Mouse (Mus musculus) gastrocnemius, postnatal 4 days (tissue): ENCODE data around the gene Rhbdf1. TPM values are rescaled to one million over a fixed set of nuclear protein-coding genes. Genes with fewer than 3 reads are reported as not detected.
"Not testable (repeated sequence)": the region's sequence is repeated elsewhere in the genome, so short reads cannot be mapped to it uniquely, and the experiment has no call there.

Experiments used
- DNase-seq, 2 experiments: peaks; one replicate each; pipeline ENCODE4 v3.0.0; 2021 to 2022; ENCODE audit warnings: low spot score in 2 of 2, mixed read lengths in 2 of 2
- total RNA-seq, 2 experiments: library from RNA; stranded (reverse); gene quantifications; 2 replicates each; pipeline ENCODE4 v1.2.3; 2021

Rhbdf1 gene
- total RNA-seq, 2 experiments from 2014 or later = 45.7 to 57.4 TPM

DNA sequence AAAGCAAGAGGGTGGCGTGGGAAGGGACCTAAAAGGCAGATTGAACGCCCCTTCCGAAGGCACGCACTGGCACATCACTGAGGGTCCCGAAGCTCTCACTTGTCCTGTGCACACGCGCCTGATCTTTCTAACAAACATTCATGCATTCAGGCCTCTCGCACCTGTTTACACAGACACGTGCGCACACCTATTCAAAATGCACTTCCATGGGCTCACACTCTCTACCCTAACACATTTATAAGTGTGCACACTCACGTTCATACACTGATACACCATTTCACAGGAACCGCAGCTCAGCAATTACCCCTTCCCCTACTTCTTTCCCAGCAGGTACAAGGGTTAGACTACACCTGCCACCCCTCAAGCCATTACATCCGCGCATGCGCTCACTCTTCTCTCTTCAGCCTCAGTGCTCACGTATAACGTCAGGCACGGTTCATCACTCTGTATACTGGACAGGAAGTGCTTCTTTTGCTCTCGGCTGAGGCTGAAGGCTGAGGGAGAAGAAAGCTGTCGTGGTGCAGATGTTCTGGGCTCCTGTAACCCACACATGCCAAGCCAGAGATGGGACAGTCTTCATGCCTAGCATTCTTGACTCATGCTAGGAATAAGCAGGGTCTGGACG lies 582 bp upstream of the Rhbdf1 start:
- no peak for DNase-seq

DNA sequence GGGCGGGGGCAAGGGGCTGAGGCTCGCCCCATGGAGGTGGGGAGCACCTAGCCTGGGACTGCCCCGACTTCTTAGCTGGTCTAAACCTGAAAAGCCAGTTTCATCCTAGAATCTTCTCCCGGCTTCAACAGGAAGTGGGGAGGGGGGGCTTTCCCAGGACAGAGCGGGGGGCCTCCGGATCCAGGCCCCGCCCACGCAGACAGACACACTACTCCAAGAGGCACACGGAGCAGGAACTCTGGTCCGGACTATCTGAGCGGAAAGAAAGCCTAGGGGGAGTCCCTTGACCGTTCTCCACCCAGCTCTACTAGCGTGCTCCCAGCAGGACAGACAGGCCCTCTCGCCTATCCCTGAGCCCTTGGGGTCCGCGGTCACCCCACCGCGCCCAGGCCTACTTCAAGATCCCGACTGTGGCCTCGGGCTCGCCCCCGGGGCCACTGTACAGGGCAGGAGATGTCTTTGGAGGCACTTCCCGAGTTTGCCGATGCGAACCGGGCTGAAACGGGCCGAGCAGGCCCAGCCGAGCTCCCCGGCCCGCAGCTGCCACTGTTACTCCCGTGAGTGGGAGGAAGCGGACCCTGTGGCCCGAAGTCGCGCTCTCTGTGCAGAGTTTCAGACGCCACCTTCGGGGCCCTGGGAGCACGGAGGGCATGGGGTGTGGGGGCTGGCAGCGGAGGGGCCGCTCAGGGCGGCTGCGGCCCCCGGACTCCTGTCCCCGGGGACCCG lies 712 bp downstream of the Rhbdf1 start:
- peak; percentile 46 to 73 for DNase-seq

DNA sequence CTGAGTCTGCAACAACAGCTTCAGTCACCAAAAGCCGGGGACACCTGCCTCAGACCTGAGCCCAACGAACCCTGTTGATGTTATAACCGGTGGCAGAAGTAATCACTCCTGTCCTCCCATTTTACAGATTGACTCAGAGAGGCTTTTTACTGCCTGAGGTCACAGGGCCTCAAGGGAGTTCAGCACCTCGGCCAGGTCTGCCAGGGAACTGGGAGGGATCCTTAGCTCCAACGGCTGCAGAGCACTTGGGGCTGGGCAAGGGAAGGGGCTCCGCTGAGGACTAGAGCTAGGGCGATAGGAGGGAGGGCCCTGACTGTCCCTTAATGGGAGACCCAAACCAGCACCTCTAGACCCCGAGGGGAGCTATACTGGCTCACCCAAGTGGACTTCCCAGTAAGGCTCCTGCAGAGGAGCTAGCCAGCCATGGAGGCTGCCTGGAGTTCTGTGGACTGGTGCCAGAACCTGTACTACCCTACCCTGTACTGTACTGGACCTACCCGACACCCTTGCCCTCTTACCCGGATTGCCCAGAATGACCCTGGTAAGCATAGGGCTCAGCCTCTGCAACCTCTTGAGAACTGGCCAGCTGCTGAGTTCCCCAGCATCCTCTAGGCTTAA lies 1.4 kb downstream of the Rhbdf1 start:
- DNase-seq = no peak

DNA sequence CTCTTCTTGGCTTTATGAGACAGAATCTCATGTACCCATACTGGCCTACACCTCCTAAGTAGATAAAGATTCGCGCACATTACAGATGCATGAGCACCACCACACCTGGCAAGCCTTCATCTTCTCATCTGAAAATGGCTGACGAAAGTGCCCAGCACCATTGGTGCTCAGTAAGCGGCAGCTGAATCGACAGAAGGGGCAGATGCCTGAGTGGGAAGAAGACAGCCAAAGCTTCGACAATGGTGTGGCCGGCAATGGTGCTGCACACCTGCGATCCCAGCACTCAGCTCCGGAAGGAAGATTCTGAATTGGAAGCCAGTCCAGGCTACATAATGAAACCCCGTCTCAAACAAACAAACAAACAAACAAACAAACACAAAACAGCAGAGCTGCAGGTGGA lies 2.8 kb downstream of the Rhbdf1 start:
- no peak for DNase-seq

DNA sequence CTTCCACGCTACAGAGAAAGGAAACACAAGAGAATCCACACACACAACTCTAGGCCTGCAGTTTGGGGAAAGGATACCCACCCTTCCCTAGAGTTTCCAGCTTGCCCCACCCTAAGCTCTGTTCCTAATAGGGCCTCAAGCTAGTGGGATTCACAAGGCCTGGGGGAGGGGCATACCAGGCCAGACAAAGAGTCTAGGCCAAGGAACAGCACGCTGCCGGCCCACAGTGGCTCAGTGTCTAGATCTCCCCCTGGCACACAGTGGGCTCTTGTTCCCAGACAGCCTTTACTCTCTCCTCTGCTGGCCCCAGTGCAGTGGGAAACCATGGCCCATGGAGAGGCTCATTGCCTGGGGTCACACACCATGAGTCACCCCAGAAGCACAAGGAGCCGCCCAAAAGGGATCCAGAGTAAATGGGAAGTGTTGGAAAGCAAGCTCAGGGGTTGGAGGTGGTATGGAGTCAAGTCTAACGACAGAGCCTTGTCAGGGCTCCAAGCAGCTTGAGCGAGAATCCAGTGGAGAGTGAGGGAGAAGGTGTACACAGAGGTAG lies 3.5 kb downstream of the Rhbdf1 start:
- DNase-seq = no peak

DNA sequence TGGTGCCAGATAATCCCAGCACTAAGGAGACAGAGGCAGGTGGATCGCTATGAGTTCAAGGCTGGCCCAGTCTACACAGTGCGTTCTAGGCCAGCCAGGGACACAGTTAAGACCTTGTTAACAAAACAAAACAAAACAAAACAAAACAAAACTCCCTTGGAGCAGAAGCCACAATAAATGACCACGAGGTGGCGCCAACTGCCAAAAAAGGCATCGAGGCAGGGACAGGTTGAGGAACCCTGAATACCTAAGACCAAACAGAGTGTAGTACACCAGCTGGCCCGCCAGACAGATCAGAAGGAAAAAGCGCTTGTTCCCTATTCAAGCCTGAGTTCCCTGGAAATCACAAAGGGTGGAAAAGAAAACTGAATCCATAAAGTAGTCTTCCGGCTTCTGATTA lies 5.2 kb downstream of the Rhbdf1 start:
- DNase-seq = peak in 1 of 2 experiments; percentile 71

DNA sequence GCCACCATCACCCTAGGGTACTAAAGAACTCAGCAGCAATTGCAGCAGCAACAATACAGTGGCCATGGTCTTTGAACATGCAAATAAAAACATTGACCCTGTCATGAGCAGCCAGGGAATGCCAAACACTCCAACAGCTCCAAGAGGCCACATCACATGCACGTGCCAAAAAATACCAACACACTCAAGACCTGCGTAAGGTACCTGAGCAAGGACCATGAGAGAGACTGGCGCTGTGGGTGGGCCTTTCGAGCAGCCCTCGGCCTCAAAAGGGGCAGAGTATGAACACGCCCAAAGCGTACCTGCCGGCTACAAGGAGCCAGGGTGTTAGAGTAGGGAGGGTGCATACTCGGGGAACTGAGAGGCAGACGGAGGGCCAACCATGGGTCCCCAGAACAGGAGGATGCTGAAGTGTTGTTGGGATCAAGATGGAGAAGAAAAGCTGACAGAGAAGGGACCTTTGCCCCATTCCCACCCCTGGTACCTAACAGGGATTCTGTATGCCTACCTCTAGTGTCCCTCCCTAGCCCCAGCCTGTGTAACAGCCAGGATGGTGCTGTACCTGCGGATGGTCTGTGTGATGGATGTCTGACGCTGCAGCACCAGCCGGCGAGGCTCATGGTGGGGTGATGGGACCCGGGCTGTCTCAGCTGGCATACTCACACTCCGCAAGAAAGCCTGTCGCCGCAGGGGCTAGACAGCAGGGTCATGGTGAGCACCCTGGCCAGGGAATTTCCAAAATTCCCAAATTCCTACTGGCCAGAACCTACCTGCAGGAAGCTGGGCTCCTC lies 6.5 kb downstream of the Rhbdf1 start:
- DNase-seq = no peak

DNA sequence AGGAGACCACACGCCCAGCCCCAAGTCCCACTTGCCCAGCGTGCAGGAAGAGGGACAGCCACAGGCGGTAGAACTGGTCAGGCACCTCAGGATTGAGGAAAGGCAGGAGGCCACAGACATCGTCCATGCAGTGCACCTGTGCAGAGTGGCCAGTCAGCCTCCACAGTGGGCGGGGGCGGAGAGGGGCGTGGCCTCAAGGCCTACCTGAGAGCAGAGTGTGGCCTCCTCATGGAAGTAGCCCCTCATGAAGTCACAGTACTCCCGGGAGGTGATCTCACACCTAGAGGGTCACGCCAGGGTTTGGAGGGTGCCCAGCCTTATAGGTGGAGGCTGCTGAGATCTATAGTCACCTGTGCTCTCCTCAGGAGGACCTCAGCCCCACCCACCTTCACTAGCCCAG lies 11.5 kb downstream of the Rhbdf1 start:
- no peak for DNase-seq

DNA sequence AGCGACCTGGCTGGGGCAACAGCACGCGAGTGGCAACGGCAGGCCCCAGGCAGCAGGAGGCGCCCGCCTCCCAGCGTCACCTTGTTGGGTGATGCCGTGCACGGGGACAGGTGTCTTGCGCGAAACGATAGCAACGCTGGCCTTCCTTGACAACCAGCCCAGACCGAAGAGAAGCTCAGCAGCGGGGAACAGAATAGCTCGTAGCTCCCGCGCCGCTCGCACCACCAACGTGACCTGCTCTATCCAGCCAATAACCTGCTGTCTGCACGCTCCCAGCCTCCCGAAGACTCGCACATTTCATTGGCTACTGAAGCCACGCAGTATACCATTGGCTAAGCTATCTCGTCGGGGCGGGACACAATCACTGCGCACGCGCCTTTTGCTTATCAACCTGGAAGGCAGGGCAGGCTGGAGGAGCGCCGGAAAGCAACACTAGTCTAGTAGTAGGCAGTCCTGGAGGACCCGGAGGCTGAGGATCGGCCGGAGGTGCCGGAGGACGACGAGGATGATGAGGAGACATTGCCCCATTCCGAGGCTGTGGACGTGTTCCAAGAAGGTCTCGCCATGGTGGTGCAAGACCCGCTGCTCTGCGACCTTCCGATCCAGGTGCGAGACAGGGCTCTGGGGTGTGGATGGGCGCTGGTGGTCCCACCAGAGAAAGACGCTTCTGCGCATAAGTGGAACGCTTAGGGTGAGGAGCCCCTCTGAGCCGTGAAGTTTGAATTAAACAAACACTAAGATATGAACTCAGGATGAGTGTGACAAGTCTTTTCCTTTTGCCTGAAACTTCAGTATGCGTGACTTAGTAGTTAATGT lies 16.8 kb downstream of the Rhbdf1 start, which contains the start of gene Snrnp25:
Snrnp25 (plus strand) TSS at position 358 of the 816 bp plus-strand sequence.
- peak; percentile 83 to 92 for DNase-seq

DNA sequence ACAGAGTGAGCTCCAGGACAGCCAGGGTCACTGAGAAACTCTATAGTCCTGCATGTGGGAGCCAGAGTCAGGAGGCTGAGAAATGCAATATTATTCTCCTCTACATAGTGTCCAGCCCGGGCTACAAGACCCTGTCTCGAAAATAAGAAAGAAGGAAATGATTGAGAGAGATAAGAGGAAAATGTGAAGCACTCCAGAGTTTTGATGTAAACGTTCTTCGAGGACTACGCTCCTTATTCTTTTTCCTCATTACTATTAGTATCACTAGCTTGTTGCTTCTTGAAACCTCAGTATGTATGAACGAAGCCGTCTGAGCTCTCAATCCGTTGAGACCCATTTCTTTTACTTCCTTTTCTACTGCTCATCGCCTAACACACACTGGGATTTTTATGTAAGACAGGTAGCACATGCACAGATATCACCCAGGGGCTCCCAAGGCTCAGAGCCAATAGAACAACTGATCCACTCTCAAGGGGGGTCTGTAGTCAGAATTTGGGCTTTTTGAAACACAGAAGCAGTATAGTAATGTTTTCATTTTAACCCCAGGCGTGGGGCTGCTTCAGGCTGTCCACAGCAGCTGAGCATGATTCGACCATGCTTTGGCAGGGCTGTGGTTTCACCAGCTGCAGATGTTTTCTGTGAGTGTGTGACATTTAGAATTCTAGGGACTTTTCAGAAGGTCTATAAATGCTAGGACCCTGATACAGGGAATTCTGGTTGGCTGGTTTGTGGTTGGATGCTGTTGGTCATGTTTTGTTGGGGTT lies 20.0 kb downstream of the Rhbdf1 start:
- no peak for DNase-seq

DNA sequence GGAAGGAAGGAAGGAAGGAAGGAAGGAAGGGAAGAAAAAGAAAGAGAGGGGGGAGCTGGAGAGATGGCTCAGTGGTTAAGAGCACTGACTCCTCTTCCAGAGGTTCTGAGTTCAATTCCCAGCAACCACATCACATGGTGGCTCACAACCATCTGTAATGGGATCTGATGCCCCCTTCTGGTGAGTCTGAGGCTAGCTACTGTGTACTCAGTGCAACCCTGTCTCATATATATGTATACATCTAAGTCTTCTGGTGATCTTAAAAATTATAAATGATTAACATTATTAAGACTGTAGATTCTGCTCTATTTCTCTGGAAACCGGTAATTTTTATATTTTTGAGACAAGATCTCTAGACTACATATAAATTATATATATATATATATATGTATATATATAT lies 21.1 kb downstream of the Rhbdf1 start:
- not testable (repeated sequence) for DNase-seq

DNA sequence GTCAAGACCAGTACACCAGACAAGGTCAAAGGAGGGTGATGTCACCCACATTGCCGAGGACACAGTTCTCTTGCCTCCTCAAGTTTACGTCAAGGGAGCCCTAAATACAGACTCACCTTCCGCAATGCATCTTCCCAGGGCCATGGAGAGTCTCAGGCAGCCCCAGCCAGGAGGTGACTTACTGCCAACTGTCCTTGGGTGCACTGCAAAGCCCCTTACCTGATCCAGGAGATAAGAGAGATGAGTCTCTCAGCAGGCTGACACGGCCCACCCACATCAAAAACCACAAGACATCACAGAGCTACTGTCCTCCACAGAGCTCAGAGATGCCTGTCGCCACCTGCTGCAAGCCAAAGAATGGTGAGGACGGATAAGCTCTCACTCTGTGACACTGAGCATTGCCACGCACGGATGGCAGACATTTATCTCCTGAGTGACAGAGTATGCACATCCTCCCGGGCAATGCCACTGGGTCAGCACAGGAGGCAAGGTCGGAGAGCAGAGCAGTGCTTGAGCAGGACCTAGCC lies 22.0 kb downstream of the Rhbdf1 start, which contains the start of gene Il9r:
Il9r (minus strand) TSS at position 205 of the 527 bp plus-strand sequence.
- peak in 1 of 2 experiments; percentile 12 for DNase-seq

DNA sequence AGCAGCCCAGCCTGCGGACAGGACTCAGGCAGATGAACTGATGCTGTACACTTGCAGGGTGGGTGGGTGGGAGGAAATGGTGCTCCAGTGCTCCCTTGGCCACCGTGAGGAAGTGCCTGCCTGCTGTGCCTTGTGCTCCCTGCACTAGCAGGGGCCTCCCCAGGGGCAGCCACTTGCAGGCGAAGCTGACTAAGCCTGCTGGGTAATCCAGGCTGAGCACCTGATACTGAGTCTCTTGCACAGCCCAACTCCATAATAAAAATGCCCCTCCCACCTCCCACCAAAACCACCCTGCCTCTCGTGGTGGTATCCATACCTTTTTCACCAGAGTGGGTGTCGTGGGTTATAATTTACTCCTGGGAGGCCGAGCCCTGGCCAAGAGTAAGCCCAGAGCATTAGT lies 22.9 kb downstream of the Rhbdf1 start:
- peak in 1 of 2 experiments; percentile 10 for DNase-seq

DNA sequence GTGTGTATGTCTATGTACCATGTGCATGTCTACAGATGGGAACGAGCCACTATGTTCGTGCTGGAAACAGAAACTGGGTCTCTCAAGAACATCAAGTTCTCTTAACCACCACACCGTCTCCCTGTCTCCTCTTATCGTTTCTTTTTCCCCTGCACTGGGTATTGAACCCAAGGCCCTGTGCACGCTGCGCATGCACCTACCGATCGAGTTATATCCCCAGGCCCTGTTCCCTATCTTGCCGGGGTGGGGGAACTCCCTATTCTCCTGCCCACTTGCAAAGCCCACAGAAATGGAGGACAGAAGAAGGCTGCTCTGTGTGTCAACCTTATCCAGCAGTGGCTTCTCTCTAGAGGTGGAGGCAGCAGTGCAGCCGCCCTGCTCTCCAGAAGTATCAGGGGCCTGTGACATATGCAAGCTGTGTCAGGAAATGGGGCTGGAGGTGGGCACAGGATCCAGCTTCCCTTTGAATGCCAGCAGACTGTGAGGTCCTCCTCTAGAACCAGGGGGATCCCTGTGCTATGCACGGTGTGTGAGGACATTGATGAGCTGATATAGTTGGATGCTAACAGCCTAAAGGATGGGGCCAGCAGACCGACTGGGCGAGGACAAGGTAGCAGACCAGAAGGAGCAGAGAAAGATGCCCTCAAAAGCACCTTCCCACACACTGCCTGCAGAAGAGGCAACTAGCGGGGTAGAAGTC lies 23.7 kb downstream of the Rhbdf1 start:
- peak in 1 of 2 experiments; percentile 10 for DNase-seq

DNA sequence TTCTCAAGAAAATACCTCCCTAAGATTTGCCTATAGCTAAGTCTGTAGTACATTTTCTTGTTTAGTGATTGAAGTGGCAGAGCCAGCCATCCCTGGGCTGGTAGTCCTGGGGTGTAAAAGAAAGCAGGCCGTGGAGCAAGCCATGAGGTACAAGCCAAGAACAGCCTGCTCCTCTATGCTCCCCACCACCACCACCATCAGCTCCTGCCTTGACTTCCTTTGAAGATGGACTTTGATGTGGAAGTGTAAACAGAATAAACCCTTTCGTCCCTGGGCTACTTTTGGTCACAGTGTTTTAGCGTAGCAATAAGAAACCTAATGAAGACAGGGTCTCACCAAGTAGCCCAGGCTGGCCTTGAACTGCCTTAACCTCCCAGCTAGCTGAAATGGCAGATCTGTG lies 24.3 kb downstream of the Rhbdf1 start:
- peak in 1 of 2 experiments; percentile 3 for DNase-seq

DNA sequence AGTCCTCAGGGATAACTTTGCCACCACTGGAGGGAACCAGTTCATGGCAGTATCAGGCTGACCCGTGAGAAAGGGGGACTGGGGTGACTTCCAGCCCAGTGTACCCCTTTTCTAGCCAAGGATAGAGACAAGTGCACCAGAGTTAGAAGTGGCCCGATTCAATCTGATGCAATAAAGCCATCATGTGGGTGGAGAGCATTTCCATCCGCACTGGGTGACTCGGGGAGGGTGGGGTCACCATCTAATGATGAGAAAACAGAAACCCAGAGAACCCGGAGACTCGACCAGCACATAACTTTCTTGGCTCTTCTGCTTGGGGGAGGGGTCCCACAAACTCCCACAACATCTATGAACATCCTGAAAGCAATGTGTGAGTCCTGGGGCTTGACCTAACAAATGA lies 25.4 kb downstream of the Rhbdf1 start:
- DNase-seq = peak in 1 of 2 experiments; percentile 10

DNA sequence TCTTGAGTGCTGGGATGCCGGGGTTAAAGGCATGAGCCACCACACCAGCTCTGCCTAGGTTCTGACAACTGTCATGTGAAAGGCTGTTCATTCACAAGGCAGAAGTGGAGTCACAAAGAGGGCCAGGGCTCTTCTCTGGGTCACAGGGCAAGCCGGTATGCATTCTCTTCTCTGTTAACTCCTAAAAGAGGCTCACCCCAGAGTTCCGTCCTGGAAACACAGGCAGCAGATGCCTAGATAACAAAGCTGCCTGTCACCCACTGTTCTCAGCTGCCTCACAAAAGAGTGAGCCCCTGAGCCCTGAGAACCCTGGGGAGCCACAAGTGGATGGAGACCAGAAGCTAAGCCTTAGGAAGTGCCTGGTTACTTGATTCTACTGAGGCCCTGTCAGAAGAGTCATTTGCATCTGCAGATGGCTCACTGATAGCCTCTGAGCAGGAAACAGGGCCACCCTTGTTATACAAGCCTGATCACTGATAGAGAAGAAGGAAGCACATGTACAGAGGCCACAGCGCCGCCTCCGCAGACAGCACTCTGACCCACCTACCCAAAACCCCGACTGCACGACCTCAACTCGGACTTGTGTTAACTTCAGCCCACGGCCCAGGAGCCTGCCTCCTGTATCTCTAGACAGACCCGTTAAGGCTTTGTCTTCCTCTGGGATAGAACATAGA lies 26.1 kb downstream of the Rhbdf1 start:
- DNase-seq = peak in 1 of 2 experiments; percentile 8

DNA sequence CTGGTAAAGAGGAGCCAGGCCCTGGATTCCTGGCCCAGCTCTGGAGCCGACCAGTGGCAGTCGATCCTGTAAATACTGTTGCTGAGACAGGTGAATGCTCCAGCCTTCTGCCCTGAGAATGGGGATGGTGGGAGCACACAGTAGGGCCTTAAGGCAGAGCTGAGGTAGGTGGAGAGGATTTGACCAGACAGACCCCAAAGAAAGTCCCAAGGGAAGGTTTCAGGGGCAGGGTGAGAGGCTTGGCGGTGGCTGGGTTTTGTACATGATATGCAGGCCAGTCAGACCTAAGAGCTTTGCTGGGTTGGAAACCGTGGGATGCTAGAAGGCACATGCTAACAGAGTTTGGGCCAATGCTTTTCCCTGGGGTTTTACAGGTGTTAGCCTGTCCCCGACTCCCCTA lies 27.5 kb downstream of the Rhbdf1 start:
- DNase-seq = no peak
